Mouse (Mus musculus) ES-Bruce4 (cell line): Measurements from ENCODE around the gene Nrm.

ENCODE experiments used
- CTCF ChIP-seq: IDR thresholded peaks from one replicate; pipeline ENCODE4 v1.8.1; 2011; ENCODE audit warnings: low read depth, low read length
- POLR2A ChIP-seq: IDR thresholded peaks from one replicate; pipeline ENCODE4 v1.8.1; 2011; ENCODE audit warnings: low read length; ENCODE audit not compliant: insufficient read depth

DNA sequence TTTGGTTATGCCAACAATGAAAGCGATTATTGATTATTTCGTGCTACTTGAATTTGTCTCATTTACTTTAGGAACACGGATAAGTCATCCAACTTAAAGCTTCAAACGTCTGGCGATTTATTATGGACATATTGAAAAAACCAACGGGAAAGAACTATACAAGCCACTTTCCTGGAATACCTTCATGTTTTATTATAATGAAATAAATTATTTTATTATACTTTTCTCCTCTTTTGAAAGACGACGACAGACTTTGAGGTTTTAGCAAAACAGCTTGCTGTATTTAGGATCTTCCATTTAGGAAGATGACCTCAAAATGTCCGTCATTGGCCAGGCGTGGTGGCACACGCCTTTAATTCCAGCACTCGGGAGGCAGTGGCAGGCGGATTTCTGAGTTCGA lies 20.6 kb upstream of the Nrm start:
- TF ChIP-seq CTCF = no peak
- TF ChIP-seq POLR2A = no peak
